Mouse (Mus musculus) heart, embryonic 10.5 days (tissue): ENCODE data around the gene 1700020N01Rik. TPM values are rescaled to one million over a fixed set of nuclear protein-coding genes. Genes with fewer than 3 reads are reported as not detected.

Experiments
- DNase-seq: peaks from one replicate; pipeline ENCODE4 v3.0.0-alpha.2; 2017; ENCODE audit warnings: low spot score
- H3K27ac ChIP-seq: fragments of 300-500 bp; sonication (generic); 2 replicates; pipeline ENCODE4 v1.5.1; 2016; ENCODE audit warnings: mild to moderate bottlenecking
- H3K27me3 ChIP-seq: fragments of 300-500 bp; sonication (generic); 2 replicates; pipeline ENCODE4 v1.6.1; 2016; ENCODE audit warnings: mild to moderate bottlenecking; ENCODE audit not compliant: poor library complexity, insufficient read depth, severe bottlenecking
- H3K36me3 ChIP-seq: fragments of 300-500 bp; sonication (generic); 2 replicates; pipeline ENCODE4 v1.6.1; 2016; ENCODE audit warnings: mild to moderate bottlenecking, moderate library complexity
- H3K4me1 ChIP-seq: fragments of 300-500 bp; sonication (generic); 2 replicates; pipeline ENCODE4 v1.6.1; 2016; ENCODE audit warnings: mild to moderate bottlenecking
- H3K4me3 ChIP-seq: fragments of 300-500 bp; sonication (generic); 2 replicates; pipeline ENCODE4 v1.5.1; 2016; ENCODE audit warnings: mild to moderate bottlenecking, moderate library complexity
- H3K9me3 ChIP-seq: fragments of 300-500 bp; sonication (generic); 2 replicates; pipeline ENCODE4 v1.6.1; 2016; ENCODE audit warnings: mild to moderate bottlenecking, moderate library complexity
- WGBS: fragments of 180-500 bp; shearing (Covaris S2); methylation state at CpG from one replicate; pipeline ENCODE4 v1.1.7; 2016; 5-methylcytosine and 5-hydroxymethylcytosine counted together
- polyA plus RNA-seq: library from polyadenylated mRNA; unstranded; fragments of >200 nt; fragmentation: Nextera tagmentation; extraction: Ambion mirVana; gene quantifications from 2 replicates; pipeline ENCODE4 v1.2.1, GENCODE M21; 2016

1700020N01Rik gene
- polyA plus RNA-seq, 1 experiment from 2014 or later: 0.29 TPM

DNA sequence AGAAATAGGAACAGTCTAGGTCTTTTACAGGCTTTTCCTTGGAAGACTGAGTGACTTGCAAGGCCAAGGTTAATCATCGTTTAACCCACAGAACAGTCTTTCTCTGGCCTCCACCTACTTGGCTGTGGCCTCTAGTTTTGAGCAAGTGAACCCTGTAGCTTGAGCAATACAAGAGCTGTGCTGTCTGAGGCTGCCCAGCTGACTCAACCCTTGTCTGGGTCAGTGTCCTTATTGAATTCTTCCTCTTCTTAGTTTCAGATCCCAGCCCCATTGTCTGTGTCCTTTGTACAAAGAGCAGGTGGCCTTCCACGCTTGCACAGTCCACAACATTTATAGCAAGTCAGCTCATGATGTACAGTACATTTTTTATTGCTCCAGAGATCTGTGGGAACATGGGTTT is 16.6 kb downstream of the 1700020N01Rik start:
- 85% methylated on average over 2 of the region's 2 CpGs for WGBS
- Histone ChIP-seq H3K4me3 (no peak overlapping the region), H3K4me1 (peaks cover 11% of the 10 kb centered on the region), H3K9me3 (no peaks in the 10 kb centered on the region), H3K27ac (no peak overlapping the region), H3K27me3 (no peaks in the 10 kb centered on the region), H3K36me3 (no peaks in the 10 kb centered on the region)
- no peak for DNase-seq

DNA sequence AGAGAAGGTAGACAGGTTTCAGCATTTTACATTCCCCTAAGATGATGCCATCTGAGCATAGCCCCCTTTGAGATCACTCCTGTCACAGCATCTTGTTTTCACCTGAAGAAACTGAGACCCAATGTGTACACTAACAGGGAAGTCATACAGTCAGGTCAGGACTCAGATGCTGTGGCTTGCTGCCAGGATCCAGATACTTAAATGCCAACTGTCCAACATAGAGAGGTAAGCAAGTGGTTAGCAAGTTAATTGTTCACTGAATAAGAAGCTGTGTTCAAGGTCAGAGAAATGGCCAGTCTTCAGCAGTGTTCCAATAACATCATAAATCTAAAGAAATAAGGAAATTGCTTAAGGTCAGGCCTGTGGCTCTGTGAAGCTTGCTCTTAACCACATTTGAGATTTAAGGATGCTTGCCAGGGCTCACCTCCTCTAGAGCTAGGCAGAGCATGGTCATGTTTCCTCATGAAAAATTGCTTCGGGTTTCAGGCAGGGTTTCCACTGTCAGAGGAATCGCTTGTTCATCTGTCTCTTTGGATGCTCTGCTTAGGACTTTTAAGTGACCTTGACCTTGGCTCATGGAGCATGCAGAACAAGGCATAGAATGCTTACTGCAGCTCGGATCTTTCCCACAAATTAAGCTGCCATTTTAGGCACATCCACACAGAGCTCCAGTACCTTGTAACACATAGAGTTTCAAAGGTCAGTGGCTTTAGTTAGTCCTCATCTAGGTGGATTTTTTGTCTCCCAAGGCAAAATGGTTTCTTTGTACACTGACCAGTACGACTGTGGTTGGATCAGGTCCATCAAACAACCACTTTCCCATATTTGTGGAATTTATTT is 20.3 kb downstream of the 1700020N01Rik start:
- no peak for DNase-seq
- no peak overlapping the region for H3K4me3 ChIP-seq
- H3K36me3 ChIP-seq: no peaks in the 10 kb centered on the region
- H3K4me1 ChIP-seq: no peaks in the 10 kb centered on the region
- no peaks in the 10 kb centered on the region for H3K9me3 ChIP-seq
- no peak overlapping the region for H3K27ac ChIP-seq
- 77% methylated on average over 4 of the region's 4 CpGs for WGBS
- no peaks in the 10 kb centered on the region for H3K27me3 ChIP-seq

DNA sequence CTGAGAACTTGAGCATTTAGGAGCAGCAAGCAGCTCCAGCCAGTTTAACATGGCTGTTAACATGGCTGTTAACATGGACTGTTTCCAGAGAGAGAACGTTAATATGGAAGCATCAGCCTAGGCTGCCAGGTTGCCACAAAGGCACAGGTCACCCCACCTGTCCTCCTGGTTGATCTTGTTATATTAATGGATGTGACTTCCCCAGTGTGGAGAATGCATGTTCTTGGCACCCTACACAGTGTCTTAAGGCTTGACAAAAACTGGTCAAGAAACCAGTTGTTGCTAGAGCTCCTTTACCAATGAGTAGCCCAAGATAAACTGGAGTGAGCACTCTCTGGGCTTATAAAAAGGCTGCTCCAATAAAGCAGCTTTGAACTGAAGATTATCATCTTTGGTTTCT is 21.6 kb downstream of the 1700020N01Rik start:
- H3K9me3 ChIP-seq: no peaks in the 10 kb centered on the region
- no peak for DNase-seq
- peaks cover 5% of the 10 kb centered on the region; the same call in 1 of the 2 replicates for H3K4me1 ChIP-seq
- no peaks in the 10 kb centered on the region for H3K36me3 ChIP-seq
- 86% methylated on average over 1 of the region's 1 CpGs for WGBS
- no peaks in the 10 kb centered on the region for H3K27me3 ChIP-seq
- no peak overlapping the region for H3K27ac ChIP-seq
- H3K4me3 ChIP-seq: no peak overlapping the region

DNA sequence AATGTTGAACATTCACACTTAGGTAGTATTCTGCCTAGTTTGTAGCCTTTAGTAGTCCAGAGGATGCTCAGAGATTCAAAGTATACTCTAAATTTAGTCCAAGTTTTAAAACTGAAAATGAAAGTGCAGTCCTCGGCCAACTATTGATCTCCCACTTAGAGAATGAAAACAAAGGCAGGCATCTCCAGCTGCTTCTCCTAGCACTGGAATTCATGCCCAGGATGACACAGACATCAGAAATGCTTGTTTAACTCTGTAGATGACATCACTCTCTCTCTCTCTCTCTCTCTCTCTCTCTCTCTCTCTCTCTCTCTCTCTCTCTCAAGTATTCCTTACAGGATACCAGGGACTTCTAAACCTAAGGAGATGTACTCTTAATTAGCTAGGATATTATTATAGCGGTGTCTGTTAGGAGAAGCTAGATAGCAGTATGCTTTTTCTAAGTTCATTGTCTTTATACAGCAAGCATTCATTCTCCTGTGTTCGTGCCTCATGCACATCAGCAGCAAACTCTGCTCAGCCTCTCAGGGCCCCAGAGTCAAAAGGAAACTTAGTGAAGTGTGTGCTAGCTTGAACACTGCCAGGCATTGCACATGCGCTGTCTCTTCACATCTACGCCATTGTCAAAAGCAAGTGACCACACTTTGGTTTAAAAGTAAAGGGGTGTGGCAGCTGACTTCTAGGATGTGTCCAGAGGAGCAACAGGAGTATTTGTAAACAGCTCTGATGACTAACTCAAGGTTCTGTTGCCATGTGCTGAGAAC is 26.0 kb downstream of the 1700020N01Rik start:
- DNase-seq: no peak
- Histone ChIP-seq H3K9me3 (no peaks in the 10 kb centered on the region), H3K4me1 (peaks cover 5% of the 10 kb centered on the region; the same call in 1 of the 2 replicates), H3K36me3 (no peaks in the 10 kb centered on the region), H3K27ac (no peak overlapping the region), H3K4me3 (no peak overlapping the region), H3K27me3 (no peaks in the 10 kb centered on the region)
- 76% methylated on average over 5 of the region's 5 CpGs for WGBS

DNA sequence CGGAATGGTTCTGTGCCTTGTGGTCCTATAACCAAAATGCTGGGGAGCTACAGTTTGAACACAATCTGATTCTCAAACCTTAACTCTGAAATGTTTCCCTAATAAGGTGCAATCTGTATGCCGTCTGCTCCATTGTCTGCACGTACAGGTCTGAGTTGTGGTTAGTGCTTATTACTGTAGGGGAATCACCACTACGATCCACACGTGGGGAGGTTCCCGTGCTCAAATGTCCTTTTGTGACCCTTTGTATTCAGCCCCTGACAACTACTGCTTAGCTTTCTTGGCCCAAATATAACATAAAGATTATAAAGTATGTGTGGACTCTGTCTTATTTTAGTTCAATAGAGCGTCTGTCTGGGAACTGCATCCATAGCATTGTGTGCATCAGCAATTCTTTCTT is 29.1 kb downstream of the 1700020N01Rik start:
- no peaks in the 10 kb centered on the region for H3K27me3 ChIP-seq
- no peaks in the 10 kb centered on the region for H3K9me3 ChIP-seq
- no peak overlapping the region for H3K27ac ChIP-seq
- no peak overlapping the region for H3K4me3 ChIP-seq
- H3K4me1 ChIP-seq: peaks cover 5% of the 10 kb centered on the region; the same call in 1 of the 2 replicates
- H3K36me3 ChIP-seq: no peaks in the 10 kb centered on the region
- 86% methylated on average over 7 of the region's 7 CpGs for WGBS
- DNase-seq: no peak

DNA sequence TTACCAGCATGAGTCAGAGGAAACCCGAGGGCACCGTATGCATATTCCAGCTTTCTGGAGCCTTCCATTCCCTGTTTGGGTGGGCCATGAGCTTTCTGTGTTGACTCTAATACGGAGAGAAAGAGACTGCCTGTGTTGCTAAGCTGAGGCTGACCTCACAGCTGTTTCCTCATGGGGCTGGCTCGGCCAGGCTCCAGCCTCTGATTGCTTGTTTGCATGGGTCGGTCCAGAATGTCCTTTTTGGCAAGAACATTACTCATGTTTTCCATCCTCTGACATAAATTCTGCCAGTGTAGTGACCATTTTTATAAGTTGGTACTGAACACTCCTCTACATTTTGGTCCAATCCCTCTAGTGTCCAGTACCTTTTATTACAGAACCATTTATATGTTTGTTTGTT is 35.6 kb downstream of the 1700020N01Rik start:
- H3K27ac ChIP-seq: no peak overlapping the region
- no peaks in the 10 kb centered on the region for H3K27me3 ChIP-seq
- no peak overlapping the region for H3K4me3 ChIP-seq
- H3K4me1 ChIP-seq: 0 out of 2 replicates have a peak, but pooled peaks cover 4% of the 10 kb centered on the region
- H3K9me3 ChIP-seq: no peaks in the 10 kb centered on the region
- DNase-seq: no peak
- 81% methylated on average over 5 of the region's 5 CpGs for WGBS
- H3K36me3 ChIP-seq: no peaks in the 10 kb centered on the region

DNA sequence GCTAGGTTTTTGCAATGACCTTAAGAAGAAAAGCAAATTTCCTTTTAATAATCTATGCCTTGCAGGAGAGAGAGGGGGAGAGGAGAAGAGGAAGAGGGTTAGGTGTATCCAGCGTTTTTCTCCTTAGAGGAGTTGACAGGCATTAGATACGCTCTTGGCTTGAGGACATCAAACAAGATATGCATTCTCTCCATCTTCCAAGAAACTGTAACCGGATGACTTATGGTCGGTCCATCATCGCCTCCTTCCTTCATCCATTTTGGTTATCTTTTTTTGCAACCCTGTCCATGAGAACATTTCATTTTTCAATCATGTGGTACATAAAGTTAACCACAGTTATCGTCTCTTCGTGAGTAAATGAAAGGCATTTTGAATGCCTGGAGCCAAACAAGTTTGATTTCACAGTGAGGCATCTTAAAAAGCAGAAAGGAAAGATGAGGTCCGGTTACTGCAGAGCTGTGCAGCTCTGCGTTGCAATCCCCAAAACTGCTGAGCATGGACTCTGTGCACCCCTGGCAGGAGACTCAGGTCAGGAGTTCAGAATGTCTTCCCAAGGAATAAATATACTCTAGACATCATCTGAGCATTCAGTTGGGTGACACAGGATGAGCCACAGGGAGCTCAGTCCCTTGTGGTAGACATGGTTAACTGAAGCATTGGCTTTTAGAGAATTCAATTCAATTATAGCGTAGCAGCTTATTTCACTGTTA is 36.2 kb downstream of the 1700020N01Rik start:
- Histone ChIP-seq H3K27ac (no peak overlapping the region), H3K9me3 (no peaks in the 10 kb centered on the region), H3K27me3 (no peaks in the 10 kb centered on the region), H3K4me3 (no peak overlapping the region), H3K4me1 (0 out of 2 replicates have a peak, but pooled peaks cover 4% of the 10 kb centered on the region), H3K36me3 (no peaks in the 10 kb centered on the region)
- DNase-seq: no peak
- 86% methylated on average over 10 of the region's 10 CpGs for WGBS

DNA sequence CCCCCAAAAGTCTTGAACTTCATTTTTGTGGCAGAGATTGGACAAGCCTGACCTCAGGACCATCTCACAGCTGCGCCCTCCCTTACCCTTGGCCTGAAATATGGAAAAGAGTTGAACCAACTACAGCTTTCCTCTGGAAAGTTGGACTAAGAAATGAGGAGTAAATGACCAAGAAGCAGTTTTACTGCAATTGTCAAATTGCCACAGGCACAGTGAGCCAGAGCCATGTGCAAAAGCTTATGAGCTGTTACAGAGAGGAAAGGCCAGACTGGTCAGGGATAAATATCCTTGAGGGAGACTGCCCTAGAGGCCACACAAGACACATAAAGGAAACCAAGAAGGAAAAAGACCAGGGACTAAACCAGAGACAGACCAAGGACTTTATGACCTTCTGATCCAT is 38.5 kb downstream of the 1700020N01Rik start:
- WGBS: 88% methylated on average over 1 of the region's 1 CpGs

DNA sequence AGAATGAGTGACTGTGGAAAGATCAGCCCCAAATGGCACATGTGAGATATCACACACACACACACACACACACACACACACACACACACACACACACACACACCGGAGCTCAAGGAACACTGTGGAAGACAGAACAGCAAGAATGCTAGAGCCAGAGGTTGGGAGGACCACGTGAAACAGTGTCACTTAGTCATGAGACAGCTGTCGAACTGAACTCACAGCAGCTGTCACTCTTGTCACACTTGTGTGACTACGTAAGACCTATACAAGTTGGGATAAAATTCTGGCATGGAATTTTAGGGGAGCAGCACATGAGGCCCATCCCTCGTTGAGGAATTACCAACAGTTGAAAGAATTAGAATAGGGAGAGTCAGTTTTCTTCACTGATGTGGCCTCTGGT is 39.7 kb downstream of the 1700020N01Rik start:
- 61% methylated on average over 5 of the region's 5 CpGs for WGBS
- H3K4me1 ChIP-seq: peaks cover 13% of the 10 kb centered on the region
- no peaks in the 10 kb centered on the region for H3K27me3 ChIP-seq
- no peaks in the 10 kb centered on the region for H3K9me3 ChIP-seq
- H3K4me3 ChIP-seq: no peak overlapping the region
- no peaks in the 10 kb centered on the region for H3K36me3 ChIP-seq
- no peak overlapping the region for H3K27ac ChIP-seq
- DNase-seq: no peak

More for the DNA sequence above, 38.5 kb downstream of the 1700020N01Rik start:
- H3K36me3 ChIP-seq: no peaks in the 10 kb centered on the region
- no peaks in the 10 kb centered on the region for H3K27me3 ChIP-seq
- no peak for DNase-seq
- no peak overlapping the region for H3K4me3 ChIP-seq
- peaks cover 10% of the 10 kb centered on the region; the same call in 1 of the 2 replicates for H3K4me1 ChIP-seq
- no peaks in the 10 kb centered on the region for H3K9me3 ChIP-seq
- no peak overlapping the region for H3K27ac ChIP-seq

DNA sequence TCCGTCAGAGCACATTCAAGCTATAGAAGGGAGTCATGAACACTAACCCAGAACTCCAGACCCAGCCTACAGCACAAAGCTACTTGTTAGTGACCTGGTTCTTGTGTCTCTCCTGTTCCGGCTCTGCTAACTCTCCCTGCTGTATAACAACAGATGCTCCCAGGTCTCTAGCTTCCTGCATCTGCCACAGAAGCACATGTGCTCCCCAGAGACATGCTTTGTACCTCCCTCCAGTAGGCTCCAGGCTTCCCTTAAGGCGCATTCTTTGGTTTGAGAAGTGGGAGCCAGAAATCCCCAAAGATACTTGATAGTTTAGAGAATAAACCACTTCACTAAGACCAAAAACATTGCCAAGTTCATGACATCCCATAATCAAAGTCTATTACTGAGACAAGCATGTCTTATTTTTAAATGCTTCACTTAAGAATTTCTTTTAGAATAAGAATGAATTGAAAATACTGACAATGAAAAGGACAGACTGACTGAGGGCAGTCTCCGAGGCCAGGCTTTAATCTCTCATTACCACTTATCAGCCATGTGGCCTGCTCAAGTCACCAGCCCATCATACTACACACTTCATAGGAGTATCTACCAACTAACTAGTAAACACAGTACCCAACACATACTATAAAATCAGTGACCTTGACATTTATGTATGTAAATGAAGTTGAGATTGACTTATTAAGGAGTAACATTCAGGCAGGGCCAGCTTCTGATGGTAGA is 43.2 kb downstream of the 1700020N01Rik start:
- Histone ChIP-seq H3K27ac (peak overlapping the region; percentile 29; the same call in 1 of the 2 replicates), H3K4me3 (no peak overlapping the region), H3K36me3 (no peaks in the 10 kb centered on the region), H3K4me1 (peaks cover 10% of the 10 kb centered on the region), H3K27me3 (no peaks in the 10 kb centered on the region), H3K9me3 (no peaks in the 10 kb centered on the region)
- 62% methylated on average over 4 of the region's 4 CpGs for WGBS
- no peak for DNase-seq

DNA sequence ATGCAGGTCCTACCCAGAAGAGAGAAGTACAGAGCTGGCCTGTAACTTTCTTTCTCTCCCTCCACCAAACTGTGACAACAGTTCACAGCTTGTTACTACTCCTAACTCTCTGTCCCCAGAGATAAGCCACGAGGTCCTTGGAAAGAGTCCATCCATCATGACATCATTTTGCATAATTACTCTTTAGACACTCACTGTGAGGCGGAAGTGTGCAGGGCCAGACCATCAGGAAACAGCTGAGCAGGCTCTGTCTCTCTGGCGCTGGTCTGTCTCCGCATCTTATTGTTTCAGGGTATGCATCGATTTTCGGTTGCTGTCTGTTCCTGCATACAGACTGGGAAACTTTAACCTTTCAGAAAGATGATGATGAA is 43.8 kb downstream of the 1700020N01Rik start:
- H3K27ac ChIP-seq: no peak overlapping the region
- H3K4me3 ChIP-seq: no peak overlapping the region
- 59% methylated on average over 6 of the region's 6 CpGs for WGBS
- no peaks in the 10 kb centered on the region for H3K9me3 ChIP-seq
- no peaks in the 10 kb centered on the region for H3K36me3 ChIP-seq
- H3K4me1 ChIP-seq: peaks cover 10% of the 10 kb centered on the region
- no peak for DNase-seq
- no peaks in the 10 kb centered on the region for H3K27me3 ChIP-seq

DNA sequence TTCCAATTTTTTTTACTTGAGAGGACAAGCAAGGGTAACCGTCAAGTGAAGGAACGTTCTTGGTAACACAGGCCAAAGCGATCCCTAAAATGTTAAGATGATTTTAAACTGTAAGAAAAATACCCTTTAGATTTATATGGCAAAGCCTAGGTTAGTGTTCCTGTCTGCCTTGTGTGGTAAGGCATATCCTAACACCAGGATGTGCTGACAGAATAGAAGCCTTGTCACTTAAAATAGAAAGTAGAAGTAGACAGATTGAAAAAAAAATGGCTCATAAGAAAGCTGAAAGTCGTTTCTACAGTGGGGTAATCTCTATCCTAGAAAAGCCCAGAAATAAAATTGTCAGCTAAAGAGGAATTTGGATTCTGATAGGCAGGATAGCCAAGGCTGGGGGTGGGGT is 58.4 kb downstream of the 1700020N01Rik start:
- DNase-seq: no peak
- Histone ChIP-seq H3K36me3 (no peaks in the 10 kb centered on the region), H3K4me3 (no peak overlapping the region), H3K27ac (peak overlapping the region; percentile 53), H3K27me3 (no peaks in the 10 kb centered on the region), H3K9me3 (no peaks in the 10 kb centered on the region), H3K4me1 (peaks cover 12% of the 10 kb centered on the region; the same call in 1 of the 2 replicates)
- WGBS: 65% methylated on average over 4 of the region's 4 CpGs
